Mouse (Mus musculus) testis, adult 2 months (tissue): Measurements from ENCODE around the gene Ndufa12. TPM values are rescaled to one million over a fixed set of nuclear protein-coding genes. Genes with fewer than 3 reads are reported as not detected.

Experiments
- H3K27ac ChIP-seq: fragments of 200-500 bp; 2 replicates; pipeline ENCODE4 v1.5.1; 2012; ENCODE audit warnings: low read depth, low read length; ENCODE audit not compliant: control insufficient read depth, insufficient read depth
- H3K27me3 ChIP-seq: fragments of 200-500 bp; 2 replicates; pipeline ENCODE4 v1.6.1; 2012; ENCODE audit warnings: mild to moderate bottlenecking, low read length, moderate library complexity; ENCODE audit not compliant: control insufficient read depth, insufficient read depth
- H3K36me3 ChIP-seq: fragments of 200-500 bp; 2 replicates; pipeline ENCODE4 v1.6.1; 2012; ENCODE audit warnings: mild to moderate bottlenecking, low read length; ENCODE audit not compliant: control insufficient read depth, insufficient read depth
- H3K4me1 ChIP-seq: fragments of 200-500 bp; 2 replicates; pipeline ENCODE4 v1.6.1; 2012; ENCODE audit warnings: low read length; ENCODE audit not compliant: control insufficient read depth, insufficient read depth
- H3K4me3 ChIP-seq: fragments of 200-500 bp; 2 replicates; pipeline ENCODE4 v1.5.1; 2012; ENCODE audit warnings: low read depth, mild to moderate bottlenecking, low read length, moderate library complexity, mixed read lengths; ENCODE audit not compliant: control insufficient read depth
- CTCF ChIP-seq: fragments of 200-500 bp; IDR thresholded peaks from 2 replicates; pipeline ENCODE4 v1.5.1; 2012; ENCODE audit warnings: low read depth, mild to moderate bottlenecking, inconsistent platforms, low read length, moderate library complexity; ENCODE audit not compliant: control insufficient read depth, insufficient read depth, insufficient replicate concordance
- POLR2A ChIP-seq: fragments of 200-500 bp; IDR thresholded peaks from 2 replicates; pipeline ENCODE4 v1.6.1; 2012; ENCODE audit warnings: low read depth, mild to moderate bottlenecking, inconsistent platforms, low read length, moderate library complexity; ENCODE audit not compliant: control insufficient read depth
- polyA plus RNA-seq: library from polyadenylated mRNA; depleted of rRNA; stranded (reverse); fragments of >200 nt; gene quantifications from 2 replicates; pipeline ENCODE4 v1.2.3, GENCODE M21; 2012

Ndufa12 gene
- polyA plus RNA-seq, 1 experiment = 218 TPM

DNA sequence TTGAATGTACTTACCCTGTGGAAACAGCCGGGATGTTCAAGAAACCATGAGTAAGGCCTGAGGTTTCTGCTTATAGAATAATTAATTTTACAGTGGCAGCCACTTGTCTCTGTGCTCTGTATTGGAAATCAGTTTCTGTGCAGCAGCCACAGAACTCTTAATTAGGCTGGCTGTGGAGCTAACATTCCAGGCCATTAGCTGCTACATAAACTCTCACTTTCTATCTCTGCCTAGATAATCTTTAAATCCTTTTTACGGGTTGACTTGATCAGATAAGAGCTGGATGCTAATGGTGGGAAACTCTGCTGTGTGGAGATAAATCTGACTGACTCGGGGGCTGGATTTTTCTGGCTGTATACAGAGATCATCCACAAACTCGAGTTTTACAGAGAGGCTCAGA lies 15.3 kb upstream of the Ndufa12 start:
- Histone ChIP-seq H3K27me3 (no peaks in the 10 kb centered on the region), H3K36me3 (no peaks in the 10 kb centered on the region), H3K4me1 (no peaks in the 10 kb centered on the region), H3K4me3 (no peak overlapping the region), H3K27ac (no peak overlapping the region)
- TF ChIP-seq CTCF (no peak), POLR2A (no peak)

DNA sequence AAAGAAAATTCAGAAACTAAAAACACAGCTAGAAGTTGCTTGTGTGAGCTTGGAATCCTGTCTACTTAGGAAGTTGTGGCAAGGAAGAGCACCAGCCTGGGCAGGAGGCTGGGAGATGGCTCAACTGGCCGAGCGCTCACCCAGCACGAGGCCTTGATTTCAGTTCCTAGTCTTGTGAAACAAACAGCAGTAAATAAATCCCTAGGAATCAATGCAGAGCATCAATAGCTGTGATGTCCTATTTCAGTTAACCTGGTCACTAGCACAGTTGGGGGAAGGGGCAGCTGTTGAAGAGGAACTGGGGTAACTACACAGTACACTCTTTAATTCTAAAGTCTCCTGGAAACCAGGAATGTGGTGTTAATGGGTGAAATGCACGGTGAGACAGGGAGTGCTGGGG lies 6.5 kb downstream of the Ndufa12 start:
- H3K27me3 ChIP-seq = no peaks in the 10 kb centered on the region

DNA sequence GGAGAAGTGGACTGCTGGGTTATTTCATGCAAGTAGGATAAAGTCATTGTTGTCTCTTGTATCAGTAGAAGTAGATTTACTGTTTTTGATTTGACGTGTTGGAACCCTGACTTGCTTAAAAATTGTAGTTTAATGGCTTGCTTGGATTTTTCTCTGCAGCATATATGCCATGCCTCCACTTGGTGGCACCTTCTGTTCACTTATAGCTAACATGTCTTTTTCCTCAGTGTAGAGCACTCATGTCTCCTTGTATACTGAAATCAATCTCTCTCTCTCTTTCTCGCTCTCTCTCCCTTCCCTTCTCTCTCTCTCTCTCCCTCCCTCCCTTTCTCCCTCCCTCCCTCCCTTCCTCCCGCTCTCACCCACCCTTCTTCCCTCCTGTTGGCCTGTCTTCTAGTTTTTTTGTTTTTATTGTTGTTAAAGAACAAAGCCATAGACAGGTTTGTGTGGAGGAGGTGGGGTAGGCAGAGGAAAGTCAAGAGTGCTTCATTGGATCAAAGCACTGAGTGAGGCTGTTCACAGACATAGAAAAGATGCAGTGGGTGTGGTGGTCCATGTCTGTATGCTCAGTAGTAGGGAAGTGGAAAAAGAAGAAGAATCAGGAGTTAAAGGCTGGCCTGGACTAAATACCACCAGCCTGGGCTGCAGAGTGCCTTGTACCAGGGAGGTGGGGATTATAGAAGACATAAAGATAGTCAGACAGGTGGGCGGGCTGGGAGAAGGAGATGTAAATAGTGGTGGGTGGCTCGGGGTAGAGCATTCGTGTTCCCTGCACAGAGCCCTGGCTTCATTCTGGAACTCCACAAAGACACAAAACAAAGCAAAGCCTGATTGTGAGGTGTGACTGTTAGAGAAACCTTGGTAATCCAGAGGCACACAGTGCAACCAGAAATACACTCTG lies 12.4 kb downstream of the Ndufa12 start:
- Histone ChIP-seq H3K27ac (no peak overlapping the region), H3K36me3 (no peaks in the 10 kb centered on the region), H3K27me3 (no peaks in the 10 kb centered on the region), H3K4me1 (no peaks in the 10 kb centered on the region), H3K4me3 (no peak overlapping the region)
- TF ChIP-seq POLR2A (no peak), CTCF (no peak)

More for the DNA sequence above, 6.5 kb downstream of the Ndufa12 start:
- TF ChIP-seq CTCF = no peak
- Histone ChIP-seq H3K27ac (no peak overlapping the region), H3K36me3 (no peaks in the 10 kb centered on the region; the same call in none of the 2 replicates), H3K4me1 (no peaks in the 10 kb centered on the region; the same call in 1 of the 2 replicates), H3K4me3 (no peak overlapping the region)

DNA sequence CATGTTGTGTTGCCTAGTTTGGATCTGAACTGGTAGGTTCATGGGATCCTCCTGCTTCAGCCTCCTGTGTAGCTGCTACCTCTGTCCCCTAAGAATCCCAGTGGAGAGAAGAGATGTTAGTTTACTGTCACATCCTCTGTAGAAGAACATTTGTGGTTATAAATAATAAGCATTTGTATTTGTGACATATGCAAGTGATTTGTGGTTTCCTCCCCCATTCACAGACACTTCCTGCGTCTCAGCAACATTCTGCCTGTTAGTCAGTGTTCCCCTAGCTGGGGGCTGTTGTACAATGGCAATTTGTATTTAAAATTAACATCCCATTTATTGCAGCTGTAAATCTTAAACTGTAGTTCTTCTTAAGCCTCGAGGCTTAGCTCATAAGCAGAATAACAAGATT lies 13.2 kb downstream of the Ndufa12 start:
- Histone ChIP-seq H3K36me3 (no peaks in the 10 kb centered on the region), H3K4me1 (no peaks in the 10 kb centered on the region), H3K27ac (no peak overlapping the region), H3K27me3 (no peaks in the 10 kb centered on the region), H3K4me3 (no peak overlapping the region)
- no peak for TF ChIP-seq POLR2A
- TF ChIP-seq CTCF = no peak

DNA sequence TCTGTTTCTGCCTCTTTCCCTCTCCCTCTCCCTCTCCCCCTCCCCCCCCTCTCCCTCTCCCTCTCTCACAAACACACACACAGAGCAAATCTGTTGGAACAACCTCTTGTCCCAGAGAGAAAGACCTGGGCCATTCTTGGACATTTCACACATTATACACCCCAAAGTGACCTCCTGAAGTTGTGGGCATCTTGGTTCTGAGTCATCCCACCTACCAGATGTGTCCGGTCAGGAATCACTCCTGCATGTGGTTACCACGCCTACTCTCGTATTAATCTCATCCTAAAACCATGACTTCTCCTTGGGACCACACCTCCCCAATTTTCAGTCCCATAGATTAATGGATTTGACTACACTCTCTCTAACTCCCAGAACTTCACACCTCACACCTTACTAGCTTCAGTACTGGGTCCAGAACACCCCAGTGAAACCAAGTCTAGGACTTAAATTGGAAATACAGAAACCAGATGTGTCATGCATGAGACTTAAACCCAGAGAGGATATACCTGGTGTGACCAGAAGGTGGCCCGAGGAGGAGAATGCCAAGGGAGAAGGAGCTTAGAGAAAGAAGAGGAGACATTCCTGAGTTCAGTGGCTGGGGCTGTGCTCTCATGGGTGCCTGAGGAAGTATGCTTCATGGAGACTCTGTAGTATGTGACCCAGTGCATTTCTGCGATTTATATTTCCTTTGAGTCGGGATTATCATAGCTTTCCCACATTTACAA lies 26.7 kb downstream of the Ndufa12 start:
- TF ChIP-seq POLR2A (no peak), CTCF (no peak)
- no peaks in the 10 kb centered on the region for H3K4me1 ChIP-seq
- H3K27ac ChIP-seq = no peak overlapping the region
- H3K4me3 ChIP-seq = no peak overlapping the region
- H3K36me3 ChIP-seq = no peaks in the 10 kb centered on the region
- no peaks in the 10 kb centered on the region for H3K27me3 ChIP-seq

DNA sequence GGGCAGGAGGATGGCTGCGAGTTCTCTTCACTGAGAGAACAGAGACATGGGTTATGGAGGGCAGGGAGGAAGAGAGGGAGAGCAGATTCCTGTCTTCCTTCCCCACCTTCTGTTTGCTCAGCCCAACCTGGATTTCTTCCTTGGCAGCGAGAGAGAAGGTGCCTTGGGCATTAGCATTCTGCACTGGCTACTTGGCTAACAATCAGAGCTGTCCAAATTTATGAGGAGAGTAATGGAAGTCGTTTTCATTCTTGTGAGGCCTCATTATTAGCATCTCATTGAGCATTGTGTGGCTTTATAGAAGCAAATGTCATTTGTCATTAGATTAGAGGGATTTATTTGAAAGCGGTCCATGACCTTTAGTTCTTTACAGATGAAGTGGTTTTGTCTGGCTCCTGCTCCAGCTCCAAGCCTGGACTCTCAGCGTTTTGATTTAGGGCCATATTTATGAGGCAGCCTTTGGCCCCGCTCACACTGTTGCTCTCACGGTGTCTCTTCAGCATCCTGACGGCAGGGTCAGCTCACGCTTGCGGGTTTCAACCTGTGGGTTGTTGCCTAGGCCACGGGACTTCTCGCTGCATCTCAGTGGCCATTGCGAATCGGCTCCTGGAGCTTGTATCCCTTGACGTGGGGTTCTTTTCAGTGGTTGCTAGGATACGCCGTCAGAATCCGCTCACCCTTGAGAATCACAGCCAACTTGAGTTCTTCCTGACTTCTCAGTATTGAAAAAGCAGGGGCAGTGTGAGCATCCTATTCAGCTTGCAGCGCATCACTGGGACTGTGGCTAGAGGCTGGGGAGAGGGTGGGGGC lies 31.9 kb downstream of the Ndufa12 start:
- no peaks in the 10 kb centered on the region for H3K36me3 ChIP-seq
- no peak overlapping the region for H3K27ac ChIP-seq
- peak overlapping the region; percentile 79 for H3K4me3 ChIP-seq
- TF ChIP-seq POLR2A = peak; percentile 47; the same call in 1 of the 2 replicates
- no peak for TF ChIP-seq CTCF
- peaks cover 7% of the 10 kb centered on the region for H3K4me1 ChIP-seq
- H3K27me3 ChIP-seq = no peaks in the 10 kb centered on the region

DNA sequence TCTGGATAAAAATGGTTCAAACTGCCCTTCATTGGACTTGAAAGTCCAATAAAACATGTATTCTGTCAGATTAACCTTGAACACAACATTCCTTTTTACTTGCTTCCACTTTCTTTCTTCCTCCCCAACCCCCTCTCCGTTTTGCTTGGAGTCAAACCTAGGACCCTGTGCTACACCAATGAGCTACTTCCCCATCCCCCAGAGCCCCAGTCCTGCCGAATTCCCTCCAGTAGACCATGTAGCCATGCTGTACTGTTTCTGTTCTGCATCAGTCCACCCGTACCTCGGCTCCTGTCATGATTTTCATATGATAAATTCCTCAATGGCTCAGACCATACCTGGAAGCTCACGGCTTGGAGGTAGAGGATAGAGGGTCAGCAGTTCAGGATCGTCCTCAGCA lies 32.5 kb downstream of the Ndufa12 start:
- TF ChIP-seq CTCF = no peak
- TF ChIP-seq POLR2A = no peak
- no peaks in the 10 kb centered on the region for H3K36me3 ChIP-seq
- H3K4me3 ChIP-seq = peak overlapping the region; percentile 79
- peaks cover 7% of the 10 kb centered on the region for H3K4me1 ChIP-seq
- no peak overlapping the region for H3K27ac ChIP-seq
- H3K27me3 ChIP-seq = no peaks in the 10 kb centered on the region
